In genomic region chr13:101768630-101768991, GRCm38 (mm10) we compare ENCODE assay signal across 8 mouse cellular contexts. TPM values are rescaled to one million over a fixed set of nuclear protein-coding genes. Genes with fewer than 3 reads are reported as not detected.
DNase-seq lines count a peak whose midpoint lies in the region; ATAC-seq and TF ChIP-seq lines count a peak whose summit lies in the region.

No protein-coding gene starts in this region.

- H3K9me3 ChIP-seq in hindbrain, embryonic 13.5 days, result no peaks in the 10 kb centered on the region

- peak overlapping the region; percentile 90 for H3K27ac ChIP-seq in hindbrain, embryonic 13.5 days

- under 1% methylated on average over 17 of the region's 17 CpGs for WGBS in hindbrain, embryonic 13.5 days

- peaks cover 32% of the 10 kb centered on the region for H3K4me1 ChIP-seq in hindbrain, embryonic 13.5 days (replicated peaks)

- no peak for TF ChIP-seq CTCF in Patski (IDR thresholded peaks at IDR 0.05)

- ATAC-seq in Patski, result peak; percentile 54
- ATAC-seq in hindbrain, embryonic 13.5 days (ENCODE audit: low FRiP score), result peak; percentile 23; the same call in 1 of the 2 replicates

- H3K27me3 ChIP-seq in Patski, result no peaks in the 10 kb centered on the region
- H3K27me3 ChIP-seq in hindbrain, embryonic 13.5 days, result 0 out of 2 replicates have a peak, but pooled peaks cover 2% of the 10 kb centered on the region

- peak overlapping the region; percentile 88 for H3K4me2 ChIP-seq in hindbrain, embryonic 13.5 days

- peak; percentile 34 for DNase-seq in Patski (ENCODE audit: low read depth, low spot score)
- peak; percentile 76 to 79 for DNase-seq in cerebellum, postnatal 10 days
- peak; percentile 44 to 52 for DNase-seq in frontal cortex, postnatal 25 days (ENCODE audit: low spot score in 2 of 2)
- DNase-seq in layer of hippocampus, postnatal 25 days (ENCODE audit: extremely low spot score in 1 of 2, low spot score in 1 of 2), result peak; percentile 32 to 50
- peak; percentile 89 for DNase-seq in lung, postnatal 10 days
- peak; percentile 59 for DNase-seq in right cerebral cortex, postnatal 14 days
- DNase-seq in B cell, adult 2 months, result no peak

- H3K36me3 ChIP-seq in hindbrain, embryonic 13.5 days, result no peaks in the 10 kb centered on the region

- CTCF ChIA-PET in Patski (lab: Charles Lee), result interaction anchor here (1.4 kb wide), 1 partner anchor 57 kb away, joined by 4 read pairs; no protein-coding TSS in a partner anchor

- H3K4me3 ChIP-seq in hindbrain, embryonic 13.5 days, result peak overlapping the region; percentile 94

- peak overlapping the region; percentile 97 for H3K9ac ChIP-seq in hindbrain, embryonic 13.5 days

- in situ Hi-C loops in Patski (cut with MboI; ENCODE audit: low pct_unique_long_range_greater_than_20kb), result loop anchor here (10.0 kb wide), 2 partner anchors 466 to 876 kb away; no protein-coding TSS in a partner anchor

- POLR2A ChIA-PET in Patski (lab: Charles Lee), result interaction anchor here (0.5 kb wide), 1 partner anchor 14 kb away, joined by 3 read pairs; no protein-coding TSS in a partner anchor

RNA-seq across cellular contexts. Expression of gene Pik3r1, which starts 0.6 kb away (rescaled TPM):
- polyA plus RNA-seq in Patski (2021), result 31.1 TPM
- 46.8 and 46.9 TPM in 2 replicates for polyA plus RNA-seq in hindbrain, embryonic 13.5 days (2015; fragmentation: Nextera tagmentation; extraction: Ambion mirVana)
- total RNA-seq in layer of hippocampus, postnatal 25 days (2021), result 10 to 100 TPM; 83.9 to 85.4 TPM

Comparison
In these comparisons a context has a peak if more than half of its experiments do, and no peak if none do; other contexts are left out.
1. DNase-seq: peak in Patski (single experiment), cerebellum, postnatal 10 days (2 of 2), frontal cortex, postnatal 25 days (2 of 2), layer of hippocampus, postnatal 25 days (2 of 2), lung, postnatal 10 days (single experiment) and right cerebral cortex, postnatal 14 days (single experiment); none in B cell, adult 2 months (0 of 2).